Mouse (Mus musculus): ENCODE measurements around the gene Agap1. TPM values are rescaled to one million over a fixed set of nuclear protein-coding genes. Genes with fewer than 3 reads are reported as not detected.

Gene Agap1
- polyA plus RNA-seq, 1 experiment: 4.3 TPM

- H3K4me1 ChIP-seq (replicated peaks; ENCODE audit: control insufficient read depth, insufficient read depth, low read length): no peaks in the 10 kb centered on the region
- 91% methylated on average over 9 of the region's 9 CpGs for WGBS
Observed at GRCm38 (mm10) chr1:89734368-89734767, 279.8 kb downstream of the Agap1 start.

DNA sequence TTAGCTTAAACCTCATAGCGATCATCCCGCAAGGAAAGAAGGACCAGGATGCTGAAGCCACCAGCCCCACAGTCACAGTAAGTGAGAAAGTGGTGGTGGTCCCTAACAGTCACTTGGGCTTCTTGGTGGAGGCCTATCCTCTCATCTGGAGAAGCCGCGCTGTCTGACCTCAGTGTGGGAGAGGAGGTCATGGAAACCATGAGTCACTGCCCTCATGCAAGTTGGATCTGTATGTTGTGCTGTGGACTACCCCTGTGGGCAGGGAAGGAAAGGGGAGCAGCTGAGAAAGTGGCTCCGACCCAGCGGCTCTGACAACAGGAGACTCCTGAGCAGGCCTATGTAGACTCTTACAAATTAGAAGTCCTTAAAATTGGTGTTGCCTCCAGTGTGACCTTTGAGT, 280.5 kb downstream of the Agap1 start:
- Histone ChIP-seq H3K36me3 (ENCODE audit: control insufficient read depth, insufficient read depth, low read length) (no peaks in the 10 kb centered on the region), H3K4me1 (replicated peaks; ENCODE audit: control insufficient read depth, insufficient read depth, low read length) (no peaks in the 10 kb centered on the region), H3K4me3 (ENCODE audit: control insufficient read depth, insufficient read depth, low read length) (no peak overlapping the region), H3K27me3 (ENCODE audit: control insufficient read depth, insufficient read depth, low read length) (no peaks in the 10 kb centered on the region), H3K27ac (ENCODE audit: control insufficient read depth, insufficient read depth, low read length) (no peak overlapping the region)
- DNase-seq: no peak
- TF ChIP-seq CTCF (IDR thresholded peaks at IDR 0.05; ENCODE audit: borderline replicate concordance, control insufficient read depth, extremely low read depth, insufficient read depth, low read length, poor library complexity): no peak
- TF ChIP-seq POLR2A (IDR thresholded peaks at IDR 0.05; ENCODE audit: control insufficient read depth, extremely low read depth, insufficient read depth, low read length, poor library complexity): no peak
- WGBS: 96% methylated on average over 6 of the region's 6 CpGs

More at GRCm38 (mm10) chr1:89734368-89734767, 279.8 kb downstream of the Agap1 start:
- H3K27ac ChIP-seq (ENCODE audit: control insufficient read depth, insufficient read depth, low read length): no peak overlapping the region
- H3K4me3 ChIP-seq (ENCODE audit: control insufficient read depth, insufficient read depth, low read length): no peak overlapping the region
- no peak for TF ChIP-seq POLR2A (IDR thresholded peaks at IDR 0.05; ENCODE audit: control insufficient read depth, extremely low read depth, insufficient read depth, low read length, poor library complexity)
- no peak for TF ChIP-seq CTCF (IDR thresholded peaks at IDR 0.05; ENCODE audit: borderline replicate concordance, control insufficient read depth, extremely low read depth, insufficient read depth, low read length, poor library complexity)
- DNase-seq: no peak
- no peaks in the 10 kb centered on the region for H3K27me3 ChIP-seq (ENCODE audit: control insufficient read depth, insufficient read depth, low read length)
- no peaks in the 10 kb centered on the region for H3K36me3 ChIP-seq (ENCODE audit: control insufficient read depth, insufficient read depth, low read length)

DNA sequence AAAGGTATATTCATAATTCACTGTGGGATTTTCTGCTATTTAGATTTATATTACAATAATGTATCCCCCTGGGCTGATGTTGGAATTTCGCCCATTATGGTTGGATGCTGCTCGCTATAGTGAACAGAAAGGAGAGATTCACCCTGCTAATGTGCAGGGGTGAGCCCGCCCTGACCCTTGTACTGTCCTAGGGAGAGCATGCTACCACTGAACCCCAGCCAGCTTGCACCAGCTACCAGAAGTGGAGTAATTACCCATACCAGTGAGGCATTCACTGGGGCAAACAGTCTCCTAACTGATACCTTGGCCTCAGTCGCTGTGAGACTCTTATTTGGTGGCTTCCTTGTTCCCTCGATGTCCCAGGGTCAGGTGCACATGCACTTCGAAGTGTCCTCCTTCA, 281.4 kb downstream of the Agap1 start:
- H3K27me3 ChIP-seq (ENCODE audit: control insufficient read depth, insufficient read depth, low read length): no peaks in the 10 kb centered on the region
- no peaks in the 10 kb centered on the region for H3K36me3 ChIP-seq (ENCODE audit: control insufficient read depth, insufficient read depth, low read length)
- no peak overlapping the region for H3K27ac ChIP-seq (ENCODE audit: control insufficient read depth, insufficient read depth, low read length)
- TF ChIP-seq POLR2A (IDR thresholded peaks at IDR 0.05; ENCODE audit: control insufficient read depth, extremely low read depth, insufficient read depth, low read length, poor library complexity): no peak
- TF ChIP-seq CTCF (IDR thresholded peaks at IDR 0.05; ENCODE audit: borderline replicate concordance, control insufficient read depth, extremely low read depth, insufficient read depth, low read length, poor library complexity): no peak
- DNase-seq: no peak
- H3K4me1 ChIP-seq (replicated peaks; ENCODE audit: control insufficient read depth, insufficient read depth, low read length): no peaks in the 10 kb centered on the region
- H3K4me3 ChIP-seq (ENCODE audit: control insufficient read depth, insufficient read depth, low read length): no peak overlapping the region
- 90% methylated on average over 6 of the region's 6 CpGs for WGBS

GRCm38 (mm10) chr1:89739067-89739774, 284.6 kb downstream of the Agap1 start:
- H3K4me1 ChIP-seq (replicated peaks; ENCODE audit: control insufficient read depth, insufficient read depth, low read length): no peaks in the 10 kb centered on the region
- no peaks in the 10 kb centered on the region for H3K27me3 ChIP-seq (ENCODE audit: control insufficient read depth, insufficient read depth, low read length)
- H3K27ac ChIP-seq (ENCODE audit: control insufficient read depth, insufficient read depth, low read length): no peak overlapping the region
- 95% methylated on average over 17 of the region's 17 CpGs for WGBS
- no peaks in the 10 kb centered on the region for H3K36me3 ChIP-seq (ENCODE audit: control insufficient read depth, insufficient read depth, low read length)
- TF ChIP-seq POLR2A (IDR thresholded peaks at IDR 0.05; ENCODE audit: control insufficient read depth, extremely low read depth, insufficient read depth, low read length, poor library complexity) (no peak), CTCF (IDR thresholded peaks at IDR 0.05; ENCODE audit: borderline replicate concordance, control insufficient read depth, extremely low read depth, insufficient read depth, low read length, poor library complexity) (no peak)
- no peak overlapping the region for H3K4me3 ChIP-seq (ENCODE audit: control insufficient read depth, insufficient read depth, low read length)
- no peak for DNase-seq

- 90% methylated on average over 3 of the region's 3 CpGs for WGBS
- Histone ChIP-seq H3K27ac (ENCODE audit: control insufficient read depth, insufficient read depth, low read length) (no peak overlapping the region), H3K4me3 (ENCODE audit: control insufficient read depth, insufficient read depth, low read length) (no peak overlapping the region), H3K4me1 (replicated peaks; ENCODE audit: control insufficient read depth, insufficient read depth, low read length) (no peaks in the 10 kb centered on the region), H3K27me3 (ENCODE audit: control insufficient read depth, insufficient read depth, low read length) (no peaks in the 10 kb centered on the region), H3K36me3 (ENCODE audit: control insufficient read depth, insufficient read depth, low read length) (no peaks in the 10 kb centered on the region)
- DNase-seq: no peak
- TF ChIP-seq POLR2A (IDR thresholded peaks at IDR 0.05; ENCODE audit: control insufficient read depth, extremely low read depth, insufficient read depth, low read length, poor library complexity) (no peak), CTCF (IDR thresholded peaks at IDR 0.05; ENCODE audit: borderline replicate concordance, control insufficient read depth, extremely low read depth, insufficient read depth, low read length, poor library complexity) (no peak)
Observed at GRCm38 (mm10) chr1:89739775-89740099, 285.1 kb downstream of the Agap1 start.

DNA sequence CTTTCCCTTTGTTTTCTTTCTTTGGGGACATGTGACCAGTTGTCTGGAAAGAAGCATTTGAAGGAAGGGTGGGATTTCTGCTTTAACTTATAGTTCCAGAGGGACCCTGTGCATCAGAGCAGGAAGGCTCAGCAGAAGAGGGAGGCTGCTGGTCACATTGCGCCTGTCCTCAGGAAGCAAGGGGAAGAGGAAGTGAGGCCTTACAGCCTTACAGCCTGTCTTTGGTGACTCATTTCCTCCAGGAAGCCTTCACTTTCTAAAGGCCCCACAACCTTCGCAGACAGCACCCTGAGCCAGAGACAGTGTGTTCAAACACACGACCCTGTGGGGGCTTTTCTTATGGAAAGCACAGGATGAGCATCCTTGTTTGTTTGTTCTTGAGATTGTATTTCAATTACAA, 287.8 kb downstream of the Agap1 start:
- no peak for DNase-seq
- TF ChIP-seq CTCF (IDR thresholded peaks at IDR 0.05; ENCODE audit: borderline replicate concordance, control insufficient read depth, extremely low read depth, insufficient read depth, low read length, poor library complexity) (no peak), POLR2A (IDR thresholded peaks at IDR 0.05; ENCODE audit: control insufficient read depth, extremely low read depth, insufficient read depth, low read length, poor library complexity) (no peak)
- Histone ChIP-seq H3K27me3 (ENCODE audit: control insufficient read depth, insufficient read depth, low read length) (no peaks in the 10 kb centered on the region), H3K4me1 (replicated peaks; ENCODE audit: control insufficient read depth, insufficient read depth, low read length) (no peaks in the 10 kb centered on the region), H3K4me3 (ENCODE audit: control insufficient read depth, insufficient read depth, low read length) (no peak overlapping the region), H3K36me3 (ENCODE audit: control insufficient read depth, insufficient read depth, low read length) (no peaks in the 10 kb centered on the region), H3K27ac (ENCODE audit: control insufficient read depth, insufficient read depth, low read length) (no peak overlapping the region)
- 63% methylated on average over 3 of the region's 3 CpGs for WGBS

GRCm38 (mm10) chr1:89746171-89746570, 291.6 kb downstream of the Agap1 start:
- H3K4me3 ChIP-seq (ENCODE audit: control insufficient read depth, insufficient read depth, low read length): no peak overlapping the region
- over 99% methylated on average over 3 of the region's 3 CpGs for WGBS
- no peaks in the 10 kb centered on the region for H3K27me3 ChIP-seq (ENCODE audit: control insufficient read depth, insufficient read depth, low read length)
- H3K4me1 ChIP-seq (replicated peaks; ENCODE audit: control insufficient read depth, insufficient read depth, low read length): no peaks in the 10 kb centered on the region
- DNase-seq: no peak
- TF ChIP-seq POLR2A (IDR thresholded peaks at IDR 0.05; ENCODE audit: control insufficient read depth, extremely low read depth, insufficient read depth, low read length, poor library complexity): no peak
- TF ChIP-seq CTCF (IDR thresholded peaks at IDR 0.05; ENCODE audit: borderline replicate concordance, control insufficient read depth, extremely low read depth, insufficient read depth, low read length, poor library complexity): no peak
- no peaks in the 10 kb centered on the region for H3K36me3 ChIP-seq (ENCODE audit: control insufficient read depth, insufficient read depth, low read length)
- H3K27ac ChIP-seq (ENCODE audit: control insufficient read depth, insufficient read depth, low read length): no peak overlapping the region

All from thymus, adult 2 months (tissue).